In genomic region chr2:69821711-69822110, GRCm38 (mm10) we compare ENCODE assay signal across 8 mouse cellular contexts. TPM values are rescaled to one million over a fixed set of nuclear protein-coding genes. Genes with fewer than 3 reads are reported as not detected.
A peak's percentile ranks its signal among the peaks of the same experiment; 100 is the strongest.
DNase-seq lines count a peak whose midpoint lies in the region; ATAC-seq and TF ChIP-seq lines count a peak whose summit lies in the region.

Klhl23 (plus strand) TSS chr2:69821944.

- H3K4me3 ChIP-seq in cerebellum, adult 2 months (replicated peaks; ENCODE audit: insufficient read depth, low read depth, low read length): peak within 1 kb of the TSS; percentile 79
- H3K4me3 ChIP-seq in MEL (ENCODE audit: control insufficient read depth in 1 of 2, insufficient read depth in 1 of 2, low read depth in 2 of 2, low read length in 2 of 2): peak within 1 kb of the TSS; percentile 60 to 92
- peak within 1 kb of the TSS; percentile 81 for H3K4me3 ChIP-seq in forebrain, embryonic 11.5 days (ENCODE audit: low read depth, low read length)
- peak within 1 kb of the TSS; percentile 82 for H3K4me3 ChIP-seq in liver, adult 2 months (ENCODE audit: insufficient read depth, low read depth, low read length)
- no peak within 1 kb of the TSS for H3K4me3 ChIP-seq in myocyte

- 18% methylated on average over 8 of the region's 8 CpGs for WGBS in cerebellum, adult 2 months
- 23% methylated on average over 8 of the region's 8 CpGs for WGBS in forebrain, embryonic 11.5 days
- WGBS in liver, adult 2 months: 36% methylated on average over 8 of the region's 8 CpGs

- no peak for TF ChIP-seq RAD21 in MEL (IDR thresholded peaks at IDR 0.05; ENCODE audit: low read depth, low read length)

- peak within 1 kb of the TSS; percentile 76 for H3K9ac ChIP-seq in MEL (ENCODE audit: control insufficient read depth, low read depth, low read length, poor library complexity, severe bottlenecking)
- peak within 1 kb of the TSS; percentile 97 for H3K9ac ChIP-seq in forebrain, embryonic 11.5 days (ENCODE audit: low read length)
- peak within 1 kb of the TSS; percentile 83 for H3K9ac ChIP-seq in liver, adult 2 months (ENCODE audit: low read depth, low read length)

- peak in 1 of 2 experiments; percentile 56; a peak in 3 of 4 replicates for TF ChIP-seq EP300 in MEL (IDR thresholded peaks at IDR 0.05; ENCODE audit: low read depth in 1 of 2, low read length in 2 of 2)

- H3K36me3 ChIP-seq in MEL (ENCODE audit: control insufficient read depth in 1 of 2, insufficient read depth in 2 of 2, low read length in 2 of 2) (peaks cover 0 to 30% of the 10 kb centered on the region in 2 experiments; a peak in 3 of 4 replicates), myocyte (ENCODE audit: control insufficient read depth, insufficient read depth) (no peaks in the 10 kb centered on the region)
- H3K36me3 ChIP-seq in forebrain, embryonic 11.5 days (ENCODE audit: control insufficient read depth, insufficient read depth, low read length): no peaks in the 10 kb centered on the region
- H3K36me3 ChIP-seq in liver, adult 2 months (ENCODE audit: control insufficient read depth, insufficient read depth, low read length): no peaks in the 10 kb centered on the region

- no peak for TF ChIP-seq POLR2A in cerebellum, adult 2 months (IDR thresholded peaks at IDR 0.05; ENCODE audit: borderline replicate concordance, insufficient read depth, low read length)
- peak in 1 of 2 experiments; percentile 84; a peak in 2 of 4 replicates for TF ChIP-seq POLR2A in MEL (IDR thresholded peaks at IDR 0.05; ENCODE audit: control insufficient read depth in 1 of 2, insufficient read depth in 1 of 2, low read depth in 1 of 2, low read length in 2 of 2, poor library complexity in 1 of 2)
- TF ChIP-seq POLR2A in liver, adult 2 months (IDR thresholded peaks at IDR 0.05; ENCODE audit: extremely low read depth, insufficient read depth, low read length): no peak
- no peak for TF ChIP-seq POLR2A in myocyte (IDR thresholded peaks at IDR 0.05; ENCODE audit: insufficient read length, low read depth)

- H3K27ac ChIP-seq in cerebellum, adult 2 months (ENCODE audit: insufficient read depth, low read length): peak within 1 kb of the TSS; percentile 74
- peak within 1 kb of the TSS; percentile 73 for H3K27ac ChIP-seq in MEL (ENCODE audit: control insufficient read depth, low read depth, low read length)
- peak within 1 kb of the TSS; percentile 80 for H3K27ac ChIP-seq in forebrain, embryonic 11.5 days (ENCODE audit: low read depth, low read length)
- H3K27ac ChIP-seq in liver, adult 2 months (replicated peaks; ENCODE audit: insufficient read depth, low read depth, low read length): no peak within 1 kb of the TSS

- TF ChIP-seq CTCF in cerebellum, adult 2 months (IDR thresholded peaks at IDR 0.05; ENCODE audit: borderline replicate concordance, insufficient read depth, low read depth, low read length): no peak
- no peak for TF ChIP-seq CTCF in MEL (IDR thresholded peaks at IDR 0.05 in 2 of 3, conservative IDR thresholded peaks at IDR 0.05 in 1 of 3; ENCODE audit: control insufficient read depth in 1 of 3, insufficient read depth in 1 of 3, low read depth in 2 of 3, low read length in 3 of 3, poor library complexity in 1 of 3, severe bottlenecking in 1 of 3)
- TF ChIP-seq CTCF in liver, adult 2 months (IDR thresholded peaks at IDR 0.05; ENCODE audit: low read depth, low read length): no peak

- no peak for ATAC-seq in forebrain, embryonic 11.5 days (replicated peaks; ENCODE audit: low FRiP score)

- peak in 1 of 2 experiments; percentile 13 for DNase-seq in cerebellum, adult 2 months
- no peak for DNase-seq in cerebellum, postnatal 36 days
- peak; percentile 88 for DNase-seq in MEL (ENCODE audit: low read depth, low spot score)
- peak; percentile 55 for DNase-seq in forebrain, embryonic 11.5 days (ENCODE audit: low spot score)
- peak; percentile 31 for DNase-seq in heart, postnatal 4 days
- DNase-seq in liver, adult 2 months (ENCODE audit: extremely low read depth, low read depth, low spot score): no peak
- DNase-seq in cerebellum, adult 11 months: no peak

- peak within 1 kb of the TSS; percentile 81 for H3K4me2 ChIP-seq in forebrain, embryonic 11.5 days (ENCODE audit: low read depth, low read length, severe bottlenecking)
- peak within 1 kb of the TSS; percentile 67 for H3K4me2 ChIP-seq in myocyte (ENCODE audit: low read depth)

- H3K27me3 ChIP-seq in cerebellum, adult 2 months (ENCODE audit: control insufficient read depth, insufficient read depth, low read length): no peaks in the 10 kb centered on the region
- H3K27me3 ChIP-seq in MEL (ENCODE audit: control insufficient read depth in 1 of 2, insufficient read depth in 2 of 2, low read length in 2 of 2) (no peaks in the 10 kb centered on the region), myocyte (ENCODE audit: control insufficient read depth, insufficient read depth, insufficient read length) (peaks cover 15% of the 10 kb centered on the region)
- no peaks in the 10 kb centered on the region for H3K27me3 ChIP-seq in forebrain, embryonic 11.5 days (ENCODE audit: control insufficient read depth, insufficient read depth, low read length)
- H3K27me3 ChIP-seq in liver, adult 2 months (ENCODE audit: control insufficient read depth, insufficient read depth, low read length): peaks cover 9% of the 10 kb centered on the region

- H3ac ChIP-seq in myocyte (ENCODE audit: control insufficient read depth, insufficient read length): peak within 1 kb of the TSS; percentile 58

- H3K4me1 ChIP-seq in cerebellum, adult 2 months (ENCODE audit: control insufficient read depth, insufficient read depth, low read length): peaks cover 15% of the 10 kb centered on the region
- H3K4me1 ChIP-seq in MEL (ENCODE audit: control insufficient read depth in 1 of 2, insufficient read depth in 2 of 2, low read length in 2 of 2): peaks cover 23 to 27% of the 10 kb centered on the region in 2 experiments
- H3K4me1 ChIP-seq in forebrain, embryonic 11.5 days (replicated peaks; ENCODE audit: control insufficient read depth, insufficient read depth, low read length): no peaks in the 10 kb centered on the region; the same call in 1 of the 2 replicates
- H3K4me1 ChIP-seq in liver, adult 2 months (ENCODE audit: control insufficient read depth, insufficient read depth, low read length): no peaks in the 10 kb centered on the region

- no peaks in the 10 kb centered on the region for H3K9me3 ChIP-seq in MEL (replicated peaks; ENCODE audit: insufficient read depth, low read length)
- no peaks in the 10 kb centered on the region for H3K9me3 ChIP-seq in forebrain, embryonic 11.5 days (ENCODE audit: control insufficient read depth, low read length)

- H3K79me2 ChIP-seq in MEL (ENCODE audit: control insufficient read depth, insufficient read depth, low read length, poor library complexity) (peaks cover 14% of the 10 kb centered on the region), myocyte (ENCODE audit: control insufficient read depth, insufficient read depth) (no peaks in the 10 kb centered on the region)
- no peaks in the 10 kb centered on the region for H3K79me2 ChIP-seq in liver, adult 2 months (ENCODE audit: control insufficient read depth, insufficient read depth, low read length)

TF ChIP-seq in MEL, 35 proteins besides CTCF, POLR2A, EP300 and RAD21 (continues in another document):
- TF ChIP-seq CHD1 (IDR thresholded peaks at IDR 0.05; ENCODE audit: low read depth, low read length) (peak; percentile 84; the same call in 1 of the 2 replicates), HCFC1 (IDR thresholded peaks at IDR 0.05; ENCODE audit: low read depth, low read length) (peak; percentile 71), TBP (IDR thresholded peaks at IDR 0.05; ENCODE audit: low read depth, low read length) (peak; percentile 85), MAZ (IDR thresholded peaks at IDR 0.05; ENCODE audit: low read depth, low read length) (peak; percentile 43; the same call in 1 of the 2 replicates), SIN3A (IDR thresholded peaks at IDR 0.05; ENCODE audit: low read length) (peak; percentile 84), JUND (IDR thresholded peaks at IDR 0.05; ENCODE audit: low read depth, low read length) (no peak), MEF2A (IDR thresholded peaks at IDR 0.05; ENCODE audit: extremely low read depth, insufficient replicate concordance, low read depth, low read length, poor library complexity, severe bottlenecking) (0 out of 2 replicates have a peak, but pooled peaks have one; percentile 67), KAT2A (conservative IDR thresholded peaks at IDR 0.05; ENCODE audit: low read depth, low read length) (no peak; the same call in 1 of the 2 replicates), CHD2 (IDR thresholded peaks at IDR 0.05; ENCODE audit: low read length) (no peak), ZNF384 (IDR thresholded peaks at IDR 0.05; ENCODE audit: low read depth, low read length) (0 out of 2 replicates have a peak, but pooled peaks have one; percentile 12)

TF ChIP-seq in myocyte, 11 proteins besides CTCF, POLR2A, EP300 and RAD21:
- TF ChIP-seq POLR2AphosphoS2 (IDR thresholded peaks at IDR 0.05; ENCODE audit: insufficient read length, low read depth): no peak
- no peak for TF ChIP-seq TCF12 (IDR thresholded peaks at IDR 0.05; ENCODE audit: insufficient read depth, poor library complexity, severe bottlenecking)
- no peak for TF ChIP-seq USF1 (IDR thresholded peaks at IDR 0.05; ENCODE audit: low read depth)
- TF ChIP-seq TCF3 (IDR thresholded peaks at IDR 0.05; ENCODE audit: insufficient read length, low read depth): no peak
- TF ChIP-seq MYOG (IDR thresholded peaks at IDR 0.05; ENCODE audit: control insufficient read depth in 1 of 3, insufficient read depth in 1 of 3, insufficient read length in 2 of 3, low read depth in 2 of 3): no peak
- no peak for TF ChIP-seq REST (IDR thresholded peaks at IDR 0.05; ENCODE audit: insufficient read depth, insufficient read length)

RNA-seq across cellular contexts. Expression of gene Klhl23, which starts in this region (rescaled TPM):
- 25.6 and 28.8 TPM in 2 replicates for polyA plus RNA-seq in cerebellum, adult 2 months (2012; rRNA removed)
- 24.8 and 27.6 TPM in 2 replicates for total RNA-seq in MEL (2012; rRNA removed)
- polyA plus RNA-seq in MEL (2012; ENCODE audit: insufficient read depth in 1 of 2, insufficient read length in 2 of 2, low read depth in 1 of 2, low replicate concordance in 2 of 2, missing spikeins in 1 of 2) (100 to 1,000 TPM in 1 of 2 experiments, 10 to 100 TPM in 1; 31.4 to 238 TPM), myocyte (2012; fragmentation: generic; extraction: Trizol) (0.24 TPM)
- 36.3 and 36.7 TPM in 2 replicates for polyA plus RNA-seq in forebrain, embryonic 11.5 days (2014; fragmentation: Nextera tagmentation; extraction: Ambion mirVana)
- 10 to 100 TPM; 56.7 to 62.7 TPM for total RNA-seq in heart, postnatal 4 days (2021)
- 1.5 and 2.3 TPM in 2 replicates for total RNA-seq in liver, adult 2 months (2014; rRNA removed)
- polyA plus RNA-seq in liver, adult 2 months (2012; rRNA removed): 0.22 and 0.46 TPM in 2 replicates

Comparison
In these comparisons a context has a peak if more than half of its experiments do, and no peak if none do; other contexts are left out.
1. RNA of gene Klhl23 (polyA plus RNA-seq): 31.4 to 238 TPM in MEL, 36.3 to 36.7 TPM in forebrain, embryonic 11.5 days and 25.6 to 28.8 TPM in cerebellum, adult 2 months; 0.22 to 0.46 TPM in liver, adult 2 months and 0.24 TPM in myocyte (single experiment); every median in the first group is over 10 times any median in the second.
2. DNase-seq: peak in MEL (single experiment), forebrain, embryonic 11.5 days (single experiment) and heart, postnatal 4 days (single experiment); none in cerebellum, postnatal 36 days (0 of 2), liver, adult 2 months (single experiment) and cerebellum, adult 11 months (single experiment).
3. Peak in every context shown above with its lines, with median percentiles within 50 percentile points of each other: H3K9ac ChIP-seq.